Mouse (Mus musculus): ENCODE results near the gene Olfr1175-ps.

Gene Olfr1175-ps

GRCm38 (mm10) chr2:88327115-88327514 lies at the start of gene Olfr1175-ps:
Gene Olfr1175-ps, minus strand, starts transcription at chr2:88327215.
- no peak for DNase-seq (ENCODE audit: low spot score in 2 of 2)

- DNase-seq (ENCODE audit: low spot score in 2 of 2) = no peak
These were observed 29.3 kb upstream of the Olfr1175-ps start for GRCm38 (mm10) chr2:88356304-88356703.

GRCm38 (mm10) chr2:88346392-88346791 lies 19.4 kb upstream of the Olfr1175-ps start, which contains the start of gene Olfr1177-ps:
Gene Olfr1177-ps, minus strand, starts transcription at chr2:88346492.
- no peak for DNase-seq (ENCODE audit: low spot score in 2 of 2)

- no peak for DNase-seq (ENCODE audit: low spot score in 2 of 2)
These were observed 9.4 kb upstream of the Olfr1175-ps start, which contains the start of gene Olfr1176 for GRCm38 (mm10) chr2:88336421-88336820. Gene Olfr1176, plus strand, starts transcription at chr2:88336721.

- no peak for DNase-seq (ENCODE audit: low spot score in 2 of 2)
These were observed 12.0 kb downstream of the Olfr1175-ps start, which contains the start of gene Olfr1174-ps for GRCm38 (mm10) chr2:88315035-88315434. Gene Olfr1174-ps, minus strand, starts transcription at chr2:88315135.

- no peak for DNase-seq (ENCODE audit: low spot score in 2 of 2)
These were observed 47.2 kb downstream of the Olfr1175-ps start, which contains the start of gene Olfr1173 for GRCm38 (mm10) chr2:88279775-88280174. Gene Olfr1173, minus strand, starts transcription at chr2:88279875.
